In genomic region chrX:115396373-115396772, GRCm38 (mm10) we compare ENCODE assay signal across 12 mouse cellular contexts.
DNase-seq lines count a peak whose midpoint lies in the region; ATAC-seq and TF ChIP-seq lines count a peak whose summit lies in the region.
"Had no signal": no experiment of that assay in that cellular context is flagged by ENCODE, and none has a peak within 500 bp of the region (broad histone marks: within the 10 kb centered on the region; RNA-seq: fewer than 3 reads in every experiment).

No protein-coding gene starts in this region.

- CTCF ChIA-PET in Patski (lab: Charles Lee) = interaction anchor here (1.0 to 1.1 kb wide), 2 partner anchors 13 to 31 kb away, joined by 3 read pairs; no protein-coding TSS in a partner anchor

- H3K36me3 ChIP-seq in lung, embryonic 14.5 days (ENCODE audit: insufficient read depth) = no peaks in the 10 kb centered on the region
- H3K36me3 ChIP-seq: heart, embryonic 10.5 days had no signal

- no peaks in the 10 kb centered on the region for H3K4me1 ChIP-seq in lung, embryonic 14.5 days (ENCODE audit: insufficient read depth)
- H3K4me1 ChIP-seq: forebrain, embryonic 13.5 days; heart, embryonic 10.5 days had no signal

- in situ Hi-C loops in Patski (cut with MboI; ENCODE audit: low pct_unique_long_range_greater_than_20kb) = no loop called here

- no peaks in the 10 kb centered on the region for H3K27me3 ChIP-seq in lung, embryonic 14.5 days (ENCODE audit: insufficient read depth, low read length)
- peaks cover 15% of the 10 kb centered on the region for H3K27me3 ChIP-seq in Patski
- H3K27me3 ChIP-seq: forebrain, embryonic 13.5 days had no signal

- intact Hi-C loops in gastrocnemius, adult 2 months (cut with DNase I) = no loop called here

- no peak overlapping the region for H3K27ac ChIP-seq in gastrocnemius, adult 2 months
- no peak overlapping the region for H3K27ac ChIP-seq in lung, embryonic 14.5 days (ENCODE audit: low read depth)
- H3K27ac ChIP-seq: forebrain, embryonic 13.5 days; heart, embryonic 10.5 days had no signal

- DNase-seq in gastrocnemius, adult 2 months = no peak
- no peak for DNase-seq in gastrocnemius, postnatal 25 days
- peak; percentile 51 for DNase-seq in lung, embryonic 14.5 days
- DNase-seq in lung, postnatal 14 days = no peak
- DNase-seq in Patski (ENCODE audit: low read depth, low spot score) = no peak
- DNase-seq in retina, adult 2 months (ENCODE audit: low read depth, low spot score) = peak; percentile 2
- no peak for DNase-seq in thymus, postnatal 25 days
- no peak for DNase-seq in urinary bladder, adult 18-20 months (ENCODE audit: low spot score in 2 of 2)
- DNase-seq: kidney, postnatal 14 days had no signal

- no peak overlapping the region for H3K4me2 ChIP-seq in lung, embryonic 14.5 days
- H3K4me2 ChIP-seq: forebrain, embryonic 13.5 days had no signal

- no peak for ATAC-seq in lung, embryonic 14.5 days (ENCODE audit: insufficient read depth)
- ATAC-seq in Patski = no peak
- ATAC-seq: CD4-positive, CD25-positive, alpha-beta regulatory T cell, adult 4 months; forebrain, embryonic 13.5 days had no signal

- peak; percentile 17; the same call in 1 of the 2 replicates for TF ChIP-seq CTCF in gastrocnemius, adult 2 months (IDR thresholded peaks at IDR 0.05)
- TF ChIP-seq CTCF in lung, embryonic 14.5 days (IDR thresholded peaks at IDR 0.05; ENCODE audit: low read depth) = peak; percentile 15; the same call in 1 of the 2 replicates
- TF ChIP-seq CTCF in Patski (IDR thresholded peaks at IDR 0.05) = peak; percentile 28

- H3K9ac ChIP-seq in lung, embryonic 14.5 days = no peak overlapping the region
- H3K9ac ChIP-seq: forebrain, embryonic 13.5 days had no signal

- H3K4me3 ChIP-seq in gastrocnemius, adult 2 months = no peak overlapping the region
- no peak overlapping the region for H3K4me3 ChIP-seq in lung, embryonic 14.5 days (ENCODE audit: low read depth, low read length)
- H3K4me3 ChIP-seq: forebrain, embryonic 13.5 days; heart, embryonic 10.5 days had no signal

- POLR2A ChIA-PET in Patski (lab: Charles Lee) = no interaction called here

- H3K9me3 ChIP-seq in lung, embryonic 14.5 days (ENCODE audit: low read depth, low read length) = no peaks in the 10 kb centered on the region
- H3K9me3 ChIP-seq: forebrain, embryonic 13.5 days; heart, embryonic 10.5 days had no signal

- WGBS in lung, embryonic 14.5 days = 26% methylated on average over 3 of the region's 3 CpGs

Comparison
In these comparisons a context has a peak if more than half of its experiments do, and no peak if none do; other contexts are left out.
1. DNase-seq: peak in lung, embryonic 14.5 days (single experiment) and retina, adult 2 months (single experiment); none in gastrocnemius, adult 2 months (single experiment), gastrocnemius, postnatal 25 days (single experiment), lung, postnatal 14 days (single experiment), Patski (single experiment), thymus, postnatal 25 days (single experiment) and urinary bladder, adult 18-20 months (0 of 2).
2. Peak in every context shown above with its lines, with median percentiles within 50 percentile points of each other: CTCF ChIP-seq.